Mouse (Mus musculus) heart, postnatal 0 days (tissue): Measurements from ENCODE around the gene Rab33b.
A peak's percentile ranks its signal among the peaks of the same experiment; 100 is the strongest.

ENCODE experiments used
- CTCF ChIP-seq: IDR thresholded peaks from 2 replicates; pipeline ENCODE4 v1.5.1; 2016; ENCODE audit warnings: antibody characterized with exemption, control low read depth, low read depth
- EP300 ChIP-seq: IDR thresholded peaks from 2 replicates; pipeline ENCODE4 v1.6.1; 2016; ENCODE audit warnings: antibody characterized with exemption, low read depth

GRCm38 (mm10) chr3:51510903-51511302 is 27.2 kb downstream of the Rab33b start:
- TF ChIP-seq EP300 = no peak
- peak; percentile 89 for TF ChIP-seq CTCF
